Mouse (Mus musculus): ENCODE results near the gene Unc79. TPM values are rescaled to one million over a fixed set of nuclear protein-coding genes. Genes with fewer than 3 reads are reported as not detected.

Gene Unc79
- total RNA-seq, 2 experiments from 2014 or later = 0.06 to 0.13 TPM

DNA sequence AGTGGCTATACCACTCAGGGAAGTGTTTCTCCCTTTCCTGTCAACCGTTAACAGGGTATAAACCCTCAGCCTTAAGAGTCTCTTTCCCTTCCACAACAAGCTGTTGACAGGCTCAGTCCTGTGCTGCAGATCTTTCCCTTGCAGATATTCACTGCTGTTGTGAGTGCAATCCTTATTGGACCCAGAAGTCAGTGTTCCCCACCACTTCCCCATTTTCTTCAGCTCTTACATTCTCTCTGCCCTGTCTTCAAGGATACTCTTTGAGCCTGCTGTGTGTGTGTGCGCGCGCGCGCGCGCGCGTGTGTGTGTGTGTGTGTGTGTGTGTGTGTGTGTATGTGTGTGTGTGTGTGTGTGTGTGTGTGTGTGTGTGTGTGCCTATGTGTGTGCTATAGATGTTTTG, 90.7 kb downstream of the Unc79 start:
- intact Hi-C loops (cut with DNase I) = no loop called here

DNA sequence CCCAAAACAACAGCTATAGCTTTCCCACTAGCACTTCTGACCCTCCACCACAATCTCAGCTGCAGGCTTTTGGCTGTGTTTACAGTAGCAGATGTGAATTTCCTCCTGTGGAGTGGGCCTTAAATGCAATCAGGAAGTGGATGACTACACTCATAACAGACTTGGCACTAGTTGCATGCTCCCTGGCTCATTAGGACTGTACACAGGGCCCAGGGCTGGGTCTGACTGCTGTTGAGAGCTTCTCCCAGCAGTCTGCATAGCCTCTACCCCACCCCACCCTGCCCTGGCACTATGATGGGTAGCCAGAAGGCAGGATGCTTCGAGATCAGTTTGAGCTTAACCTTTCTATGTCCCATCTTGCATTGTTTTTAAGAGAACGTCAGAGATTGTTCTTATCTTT, 91.5 kb downstream of the Unc79 start:
- intact Hi-C loops (cut with DNase I) = no loop called here
- no peak for DNase-seq (ENCODE audit: low spot score)

More for the DNA sequence above, 90.7 kb downstream of the Unc79 start:
- DNase-seq (ENCODE audit: low spot score) = no peak

DNA sequence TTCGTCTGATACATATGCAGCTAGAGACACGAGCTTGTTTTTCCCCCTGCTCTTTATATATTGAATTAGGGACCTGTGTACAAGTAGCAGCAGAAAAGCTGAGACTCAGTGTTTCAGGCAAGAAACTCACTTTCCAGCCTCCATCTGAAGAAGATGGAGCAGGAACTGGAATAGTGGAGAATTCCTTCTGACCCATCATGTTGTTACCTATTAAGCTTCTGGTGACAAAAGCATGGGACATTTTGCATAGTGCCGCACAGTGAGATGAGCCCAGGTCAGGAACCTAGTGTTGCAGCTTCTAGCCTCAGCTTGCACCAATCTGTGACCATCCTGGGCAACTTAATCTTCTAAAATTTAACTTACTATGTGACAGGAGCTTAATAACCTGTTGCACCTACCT, 92.7 kb downstream of the Unc79 start:
- intact Hi-C loops (cut with DNase I) = no loop called here
- no peak for DNase-seq (ENCODE audit: low spot score)

DNA sequence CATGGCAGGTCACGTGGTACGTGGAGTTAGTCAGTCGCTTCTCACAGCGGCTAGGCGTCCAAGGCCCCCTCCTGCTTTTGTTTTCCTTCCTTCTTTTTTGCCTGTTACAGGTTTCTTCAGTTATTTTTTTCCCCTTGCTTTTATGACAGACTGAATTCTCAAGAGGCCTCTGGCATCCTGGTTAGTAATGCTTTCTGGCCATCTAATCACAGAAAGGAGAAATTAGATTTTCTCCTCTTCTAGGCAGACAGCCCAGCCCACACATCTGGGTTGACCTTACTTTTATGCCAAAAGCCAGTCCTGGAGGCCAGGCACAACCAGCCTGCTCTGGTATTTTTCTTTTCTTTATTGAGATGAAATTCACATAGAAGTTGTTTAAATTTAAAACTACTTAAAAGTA, 94.1 kb downstream of the Unc79 start:
- intact Hi-C loops (cut with DNase I) = no loop called here
- no peak for DNase-seq (ENCODE audit: low spot score)

DNA sequence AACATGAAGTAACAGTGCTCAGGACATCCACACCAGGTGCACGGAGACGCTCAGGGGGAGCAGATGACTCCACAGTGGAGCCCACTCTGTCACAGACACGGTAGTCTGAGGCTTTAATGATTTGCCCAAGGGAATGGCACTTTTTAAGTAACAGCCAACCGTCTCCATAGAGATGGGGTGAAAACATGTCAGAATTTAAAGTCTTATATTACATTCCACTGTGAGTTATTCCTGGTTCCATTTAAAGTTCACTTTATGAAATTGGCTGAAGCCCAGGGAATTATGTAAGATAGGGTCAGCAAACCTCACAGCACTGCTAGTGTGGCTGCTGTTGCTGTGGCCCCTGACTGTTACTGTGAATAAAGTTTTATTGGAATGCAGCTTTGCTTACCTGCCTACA, 95.8 kb downstream of the Unc79 start:
- DNase-seq (ENCODE audit: low spot score) = no peak
- intact Hi-C loops (cut with DNase I) = no loop called here

DNA sequence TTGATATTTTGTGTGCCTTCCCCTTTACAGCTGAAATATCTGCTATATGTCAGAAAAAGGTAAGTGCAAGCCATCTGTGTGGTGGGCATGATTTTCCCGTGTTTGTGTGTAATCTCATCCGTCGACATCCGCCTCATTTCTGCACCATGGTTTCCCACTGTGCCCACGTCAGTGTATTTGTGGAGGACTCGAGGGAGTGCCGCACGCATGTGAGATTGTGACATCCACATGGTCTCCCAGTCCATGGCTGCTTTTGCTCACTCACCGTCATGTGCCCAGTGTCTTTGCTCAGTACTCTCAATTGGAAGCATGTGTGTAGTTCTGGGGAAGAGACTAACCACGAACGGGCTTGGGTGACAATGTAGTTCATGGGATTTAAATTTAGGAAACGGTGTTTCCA, 101.2 kb downstream of the Unc79 start:
- intact Hi-C loops (cut with DNase I) = no loop called here
- DNase-seq (ENCODE audit: low spot score) = no peak

DNA sequence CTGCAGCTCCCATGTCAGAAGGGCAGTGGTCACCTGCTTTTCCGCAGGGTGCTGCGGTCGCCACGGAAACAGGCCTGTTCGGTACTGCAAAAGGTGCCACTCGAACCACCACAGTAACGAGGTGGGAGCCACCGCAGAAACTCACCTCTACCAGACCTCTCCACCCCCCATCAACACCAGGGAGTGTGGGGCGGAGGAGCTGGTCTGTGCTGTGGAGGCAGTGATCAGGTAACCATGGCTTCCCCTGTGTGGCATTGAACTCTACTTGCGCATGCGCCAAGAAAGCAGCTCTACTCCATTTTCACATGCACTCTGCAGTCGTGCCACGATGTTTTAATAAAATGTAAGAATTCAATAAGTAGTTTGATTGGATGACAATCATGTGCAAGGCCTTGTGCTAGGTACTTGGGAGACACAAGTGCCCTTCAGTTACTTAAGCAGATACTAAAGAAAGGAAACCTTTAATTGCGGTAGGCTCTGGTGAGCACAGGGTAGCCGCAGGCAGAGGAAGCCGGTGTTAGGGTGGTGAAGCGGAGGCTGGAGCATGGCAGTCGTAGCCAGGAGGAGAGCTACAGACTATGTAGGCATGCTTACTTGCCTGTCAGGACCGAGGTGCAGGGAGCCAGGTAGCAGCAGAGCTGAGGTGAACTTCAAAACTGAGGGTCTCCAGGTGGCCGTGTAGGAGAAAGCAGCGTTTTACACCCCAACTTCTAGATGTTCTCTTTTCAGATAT, 110.8 kb downstream of the Unc79 start:
- intact Hi-C loops (cut with DNase I) = loop anchor here (5.0 kb wide), 1 partner anchor 172 kb away; no protein-coding TSS in a partner anchor
- no peak for DNase-seq (ENCODE audit: low spot score)

DNA sequence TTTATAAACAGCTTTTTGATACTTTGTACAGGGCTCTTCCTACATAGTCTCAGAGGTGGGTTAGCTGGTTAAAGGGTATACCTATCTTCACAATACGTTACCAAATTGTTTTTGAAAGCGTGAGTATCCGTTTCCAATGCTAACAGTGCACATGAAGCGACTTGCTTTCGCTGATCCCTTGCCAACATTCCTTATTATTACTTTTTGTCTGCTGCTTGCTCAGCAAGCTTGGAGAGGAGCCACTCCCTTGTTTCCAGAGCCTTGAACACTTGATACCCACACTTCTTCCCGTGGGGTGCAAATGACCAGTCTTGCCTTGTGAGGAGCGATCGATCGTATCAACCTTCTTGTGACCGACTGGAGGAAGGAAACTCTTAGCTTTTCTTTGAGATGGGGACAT, 112.1 kb downstream of the Unc79 start:
- intact Hi-C loops (cut with DNase I) = loop anchor here (5.0 kb wide), 1 partner anchor 173 kb away; no protein-coding TSS in a partner anchor
- no peak for DNase-seq (ENCODE audit: low spot score)

DNA sequence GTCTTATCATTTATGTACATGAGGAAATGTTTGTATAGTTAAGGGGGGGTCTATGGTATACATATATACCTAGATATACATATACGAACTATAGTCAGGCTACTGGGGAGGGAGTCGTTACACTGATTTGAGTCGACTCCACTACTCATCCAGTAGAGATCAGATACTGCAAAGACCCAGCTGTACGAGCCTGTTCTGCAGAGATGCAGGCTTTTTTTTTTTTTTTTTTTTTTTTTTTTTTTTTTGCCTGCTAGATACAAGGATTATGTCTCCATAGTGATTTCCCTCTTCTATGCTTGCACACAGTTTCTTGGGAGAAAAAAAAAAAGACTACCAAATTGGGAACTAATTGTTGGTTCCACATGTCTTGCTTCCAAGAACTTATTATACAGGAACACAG, 113.5 kb downstream of the Unc79 start:
- intact Hi-C loops (cut with DNase I) = loop anchor here (5.0 kb wide), 1 partner anchor 175 kb away; no protein-coding TSS in a partner anchor
- no peak for DNase-seq (ENCODE audit: low spot score)

DNA sequence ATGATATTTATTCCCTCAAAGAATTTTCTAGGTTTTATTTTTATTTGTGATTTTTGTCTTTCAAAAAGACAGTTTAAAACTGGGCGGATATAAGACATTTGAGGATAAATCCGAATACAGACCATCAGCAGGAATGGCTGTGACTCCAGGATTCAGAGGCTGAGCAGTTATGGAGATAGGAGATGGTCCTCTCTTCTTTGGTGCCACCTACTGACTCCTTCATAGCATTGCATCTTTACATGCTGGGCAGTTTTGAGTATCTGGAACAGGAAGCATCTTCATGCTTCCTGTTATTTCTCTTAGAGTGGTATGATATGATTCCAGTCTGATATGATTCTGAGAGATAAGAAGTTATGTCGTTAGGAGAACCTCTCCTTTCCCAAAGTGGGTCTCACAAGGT, 116.3 kb downstream of the Unc79 start:
- intact Hi-C loops (cut with DNase I) = loop anchor here (1.0 to 5.0 kb wide), 2 partner anchors 178 to 325 kb away; no protein-coding TSS in a partner anchor
- DNase-seq (ENCODE audit: low spot score) = no peak

DNA sequence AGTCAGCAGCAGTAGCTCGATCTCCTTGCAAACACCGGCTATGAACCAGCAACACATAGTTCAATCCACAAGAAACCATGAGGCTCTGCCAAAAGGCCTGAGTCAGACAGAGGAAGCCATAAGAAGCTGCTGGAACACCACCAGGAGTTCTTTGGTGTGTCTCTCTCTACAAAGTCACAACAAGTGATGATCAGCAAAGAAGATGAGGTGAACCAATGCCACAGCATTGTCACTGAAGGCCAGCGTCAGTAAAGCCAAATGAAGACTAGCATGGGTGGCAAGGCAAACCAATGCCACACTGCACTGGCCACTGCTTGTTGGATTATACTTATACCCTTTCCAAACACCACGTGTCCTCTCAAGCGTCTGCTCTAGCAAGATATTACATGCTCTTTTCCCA, 119.5 kb downstream of the Unc79 start:
- no peak for DNase-seq (ENCODE audit: low spot score)
- intact Hi-C loops (cut with DNase I) = no loop called here

DNA sequence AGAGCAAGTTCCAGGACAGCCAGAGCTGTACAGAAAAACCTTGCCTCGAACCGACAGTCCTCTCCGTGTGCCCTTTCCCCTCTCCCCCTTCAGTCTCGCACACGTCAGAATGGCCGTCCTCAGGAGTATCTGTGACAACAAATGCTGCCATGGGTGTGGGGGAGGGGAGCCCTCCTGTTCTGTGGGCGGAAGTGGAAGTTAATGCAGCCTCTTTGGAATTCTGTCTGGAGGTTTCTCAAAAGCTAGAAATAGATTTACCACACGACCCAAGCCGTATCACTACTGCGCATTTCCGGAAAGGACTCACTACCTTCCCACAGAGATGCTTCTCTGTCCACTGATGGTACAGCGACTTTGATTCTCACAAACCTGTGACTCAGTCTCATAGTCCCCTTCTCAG, 120.9 kb downstream of the Unc79 start:
- DNase-seq (ENCODE audit: low spot score) = no peak
- intact Hi-C loops (cut with DNase I) = no loop called here

DNA sequence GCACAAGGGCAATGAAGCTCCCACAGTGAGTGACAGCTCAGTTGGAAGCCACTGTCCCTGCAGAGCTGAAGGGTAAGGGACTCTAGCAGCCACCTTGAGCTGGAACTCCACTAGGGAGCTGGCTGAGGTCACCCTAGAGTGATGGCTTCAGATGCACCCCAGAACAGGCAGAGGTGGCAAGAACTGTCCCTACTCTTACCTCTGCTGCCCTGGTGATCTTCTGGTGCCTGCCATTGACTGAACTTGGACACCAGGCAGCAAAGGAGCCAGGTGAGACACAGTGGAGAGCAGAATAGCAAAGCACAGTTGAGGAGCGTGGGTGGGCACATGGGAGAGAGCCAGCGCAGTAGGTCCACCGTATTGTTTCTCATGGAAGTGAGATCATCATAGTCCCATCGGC, 125.3 kb downstream of the Unc79 start:
- intact Hi-C loops (cut with DNase I) = no loop called here

DNA sequence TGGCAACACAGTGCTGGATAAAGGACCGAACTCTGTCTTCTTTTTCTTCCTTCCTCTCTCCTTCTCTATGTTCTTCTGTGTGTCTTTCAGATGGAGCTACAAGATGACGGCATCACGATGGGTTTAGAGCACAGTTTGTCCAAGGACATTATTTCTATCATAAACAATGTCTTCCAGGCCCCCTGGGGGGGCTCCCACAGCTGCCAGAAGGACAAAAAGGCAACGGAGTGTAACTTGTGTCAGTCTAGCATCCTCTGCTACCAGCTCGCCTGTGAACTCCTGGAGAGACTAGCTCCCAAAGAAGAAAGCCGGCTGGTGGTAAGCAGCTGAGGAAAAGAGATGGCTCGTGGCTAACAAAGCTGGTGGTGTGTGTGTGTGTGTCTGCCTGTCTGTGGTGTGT, 130.1 kb downstream of the Unc79 start:
- DNase-seq (ENCODE audit: low spot score) = no peak
- intact Hi-C loops (cut with DNase I) = no loop called here

More for the DNA sequence above, 125.3 kb downstream of the Unc79 start:
- no peak for DNase-seq (ENCODE audit: low spot score)

DNA sequence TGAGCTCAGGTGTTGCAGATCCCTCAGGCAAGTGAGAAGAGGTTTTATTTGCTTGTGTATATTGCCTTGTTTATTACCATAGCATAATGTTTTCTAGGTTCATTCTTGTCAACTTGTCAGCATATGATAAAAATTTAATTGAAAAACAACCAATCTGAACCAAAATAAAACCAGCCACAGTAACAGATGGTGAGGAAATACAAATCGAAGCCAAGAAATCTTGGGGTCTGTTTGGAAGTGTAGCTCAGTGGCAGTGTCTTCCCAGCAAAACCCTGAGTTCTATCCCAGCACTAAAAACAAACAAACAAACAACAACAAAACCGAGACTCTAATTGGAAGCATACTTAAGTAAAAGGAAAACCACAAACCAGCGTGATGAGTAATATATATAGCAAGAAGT, 131.4 kb downstream of the Unc79 start:
- intact Hi-C loops (cut with DNase I) = no loop called here
- DNase-seq (ENCODE audit: low spot score) = no peak

DNA sequence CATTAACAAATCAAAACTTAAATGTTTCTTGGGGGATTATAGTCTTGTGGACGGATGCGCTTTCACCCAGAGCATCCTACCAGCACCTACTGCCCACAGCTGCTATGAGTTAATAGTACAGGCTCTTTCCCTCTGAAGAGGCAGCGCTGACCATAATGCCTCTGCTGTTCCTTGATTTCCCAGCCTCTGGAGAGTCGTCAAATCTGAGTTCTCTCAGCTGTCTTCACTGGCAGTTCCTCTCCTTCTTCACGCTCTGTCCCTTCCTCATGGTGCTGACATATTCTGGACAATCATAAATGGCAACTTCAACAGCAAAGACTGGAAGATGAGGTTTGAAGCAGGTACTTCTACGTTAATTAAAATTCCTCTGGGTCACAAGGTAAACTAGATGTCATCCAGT, 143.2 kb downstream of the Unc79 start:
- intact Hi-C loops (cut with DNase I) = no loop called here
- no peak for DNase-seq (ENCODE audit: low spot score)

DNA sequence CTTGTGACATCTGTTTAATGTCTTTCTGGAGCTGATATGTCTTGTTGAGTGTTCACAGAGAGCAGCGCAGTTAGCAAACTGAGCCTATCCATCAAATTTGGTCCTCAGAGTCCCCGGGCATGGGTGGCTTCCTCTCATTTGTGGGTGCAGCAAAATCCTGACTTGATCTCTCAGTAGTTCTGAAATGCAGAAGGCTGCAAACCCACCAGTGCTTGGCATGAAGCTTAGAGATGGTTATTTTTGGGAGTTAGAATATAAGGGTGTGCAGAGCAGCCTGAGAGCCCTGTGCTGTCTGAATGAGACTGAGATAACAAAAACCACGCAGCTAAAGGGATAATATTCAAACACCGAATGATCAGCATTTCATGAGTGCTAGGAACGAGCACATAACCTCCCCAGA, 146.5 kb downstream of the Unc79 start:
- intact Hi-C loops (cut with DNase I) = no loop called here
- DNase-seq (ENCODE audit: low spot score) = no peak

DNA sequence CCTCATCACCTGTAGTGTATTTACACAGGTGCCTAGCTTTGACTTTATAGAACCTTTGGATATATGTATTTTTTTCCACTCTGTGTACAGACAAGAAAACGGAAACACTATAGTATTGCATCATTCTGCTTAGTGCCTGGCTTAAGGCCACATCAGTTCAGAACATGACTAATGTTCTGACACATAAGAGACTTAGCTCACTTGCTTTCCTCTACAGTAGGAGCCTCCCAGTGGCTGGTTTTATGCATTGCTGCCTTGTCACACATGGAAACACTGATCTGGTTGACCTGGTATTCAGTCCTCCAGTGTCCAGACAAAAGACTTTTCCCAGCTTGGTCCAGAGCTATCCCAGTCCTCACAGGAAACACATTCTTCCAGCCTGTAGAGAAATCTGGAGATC, 150.5 kb downstream of the Unc79 start:
- intact Hi-C loops (cut with DNase I) = no loop called here
- DNase-seq (ENCODE audit: low spot score) = no peak

DNA sequence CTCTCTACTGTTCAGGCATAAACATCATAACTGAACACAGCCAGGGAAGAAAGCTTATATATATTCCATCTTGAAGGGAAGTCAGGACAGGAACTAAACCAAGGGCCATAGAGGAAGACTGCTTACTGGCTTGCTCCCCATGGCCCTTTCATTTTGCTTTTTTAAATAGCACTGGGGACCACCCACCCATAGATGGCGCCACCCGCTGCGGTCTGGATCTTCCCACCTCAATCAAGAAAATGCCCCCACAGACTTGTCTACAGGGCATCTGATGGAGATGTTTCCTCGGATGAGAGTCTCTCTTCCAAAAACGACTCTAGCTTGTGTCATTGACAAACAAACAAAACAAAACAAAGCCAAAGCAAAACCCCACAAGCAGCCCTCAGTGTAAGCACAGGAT, 151.4 kb downstream of the Unc79 start:
- intact Hi-C loops (cut with DNase I) = no loop called here
- no peak for DNase-seq (ENCODE audit: low spot score)

DNA sequence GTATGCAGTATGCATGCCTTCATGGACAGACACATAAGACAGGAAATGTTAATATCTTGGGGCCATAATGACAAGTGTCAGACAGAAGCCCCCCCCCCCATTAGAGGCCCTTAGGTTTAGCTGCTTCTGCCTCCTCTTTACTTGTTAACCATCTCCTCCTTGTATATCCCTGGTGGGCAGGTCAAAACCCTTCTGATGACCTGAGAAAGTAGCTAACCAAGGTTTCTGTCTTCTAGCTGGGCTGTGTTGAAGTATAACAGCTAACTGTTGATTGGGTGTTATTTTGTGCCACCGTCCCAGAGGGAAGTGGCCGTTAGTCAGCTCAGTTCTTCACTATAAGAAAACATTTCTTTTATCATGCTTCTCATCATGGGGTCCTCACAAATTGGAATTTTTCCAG, 154.4 kb downstream of the Unc79 start:
- intact Hi-C loops (cut with DNase I) = no loop called here
- no peak for DNase-seq (ENCODE audit: low spot score)

DNA sequence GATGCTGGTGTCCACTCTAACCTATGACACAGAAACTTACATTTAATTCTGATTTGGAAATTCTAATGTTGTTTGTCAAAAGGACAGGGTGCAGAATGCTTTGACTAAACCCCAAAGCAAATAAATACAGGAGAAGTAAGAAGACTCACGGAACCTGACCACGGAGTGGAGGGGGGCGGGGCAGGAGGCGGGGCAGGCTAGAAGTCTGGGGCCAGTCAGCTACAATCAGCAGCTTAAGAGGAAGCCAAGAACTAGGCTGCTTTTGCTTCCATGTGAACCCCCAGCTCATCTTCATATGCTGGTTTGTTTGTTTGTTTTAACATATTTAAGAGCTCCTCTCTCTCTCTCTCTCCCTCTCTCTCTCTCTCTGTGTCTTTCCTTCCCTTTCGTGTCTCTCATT, 154.9 kb downstream of the Unc79 start:
- no peak for DNase-seq (ENCODE audit: low spot score)
- intact Hi-C loops (cut with DNase I) = no loop called here

DNA sequence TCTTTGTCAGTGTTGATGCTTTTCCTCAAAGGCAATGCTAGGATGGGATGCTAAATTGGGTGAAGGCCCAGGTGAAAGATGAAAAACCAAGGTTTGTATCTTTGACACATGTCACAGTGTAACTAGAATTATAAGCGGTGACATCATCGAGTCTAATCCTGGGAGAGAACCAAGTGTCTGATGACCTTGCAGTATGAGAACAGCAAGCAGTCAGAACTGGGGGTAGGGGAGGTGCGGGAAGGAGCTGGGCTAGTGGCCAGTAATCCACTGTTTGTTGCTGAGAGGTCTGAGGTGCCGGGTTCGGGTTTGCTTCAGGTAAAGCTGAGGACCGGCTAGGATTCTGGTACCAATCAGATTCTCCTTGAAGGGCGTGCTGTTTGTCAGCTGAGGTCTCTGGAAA, 160.6 kb downstream of the Unc79 start:
- intact Hi-C loops (cut with DNase I) = no loop called here
- no peak for DNase-seq (ENCODE audit: low spot score)

Measured in heart, postnatal 25 days (tissue).